Mouse (Mus musculus) liver, postnatal 0 days (tissue): Measurements from ENCODE around the gene Mef2d. TPM values are rescaled to one million over a fixed set of nuclear protein-coding genes. Genes with fewer than 3 reads are reported as not detected.
A peak's percentile ranks its signal among the peaks of the same experiment; 100 is the strongest.

Source experiments
- ATAC-seq: fragments of 200-750 bp; cut with Nextera tagmentation; 2 replicates; pipeline ENCODE4 v1.8.0; 2017; ENCODE audit warnings: mild to moderate bottlenecking, moderate library complexity
- DNase-seq: peaks from one replicate; pipeline ENCODE4 v3.0.0-alpha.2; 2016
- H3K27ac ChIP-seq: fragments of 300-500 bp; sonication (generic); 2 replicates; pipeline ENCODE4 v1.5.1; 2014; ENCODE audit warnings: antibody characterized with exemption, moderate library complexity, mild to moderate bottlenecking, low read depth
- H3K27me3 ChIP-seq: fragments of 300-500 bp; sonication (generic); 2 replicates; pipeline ENCODE4 v1.6.1; 2014; ENCODE audit warnings: low read length, control low read depth, mixed read lengths; ENCODE audit not compliant: insufficient read depth
- H3K36me3 ChIP-seq: fragments of 300-500 bp; sonication (generic); replicated peaks from 2 replicates; pipeline ENCODE4 v1.6.1; 2014; ENCODE audit warnings: mild to moderate bottlenecking, control low read depth, low read length, moderate library complexity, mixed read lengths; ENCODE audit not compliant: insufficient read depth
- H3K4me1 ChIP-seq: fragments of 300-500 bp; sonication (generic); 2 replicates; pipeline ENCODE4 v1.6.1; 2014; ENCODE audit warnings: antibody characterized with exemption, mild to moderate bottlenecking, control low read depth; ENCODE audit not compliant: insufficient read depth
- H3K4me2 ChIP-seq: fragments of 300-500 bp; sonication (generic); 2 replicates; pipeline ENCODE4 v1.6.1; 2014; ENCODE audit warnings: low read depth, mild to moderate bottlenecking, low read length, moderate library complexity, mixed read lengths
- H3K4me3 ChIP-seq: fragments of 300-500 bp; sonication (generic); 2 replicates; pipeline ENCODE4 v1.5.1; 2014; ENCODE audit warnings: low read depth, low read length
- H3K9ac ChIP-seq: fragments of 300-500 bp; sonication (generic); replicated peaks from 2 replicates; pipeline ENCODE4 v1.6.1; 2014; ENCODE audit warnings: mild to moderate bottlenecking, moderate library complexity
- H3K9me3 ChIP-seq: fragments of 300-500 bp; sonication (generic); 2 replicates; pipeline ENCODE4 v1.6.1; 2016; ENCODE audit warnings: mild to moderate bottlenecking, control low read depth, low read length, mixed read lengths
- CTCF ChIP-seq: sonication (generic); IDR thresholded peaks from 2 replicates; pipeline ENCODE4 v1.5.1; 2016; ENCODE audit warnings: antibody characterized with exemption, low read depth
- EP300 ChIP-seq: IDR thresholded peaks from 2 replicates; pipeline ENCODE4 v1.6.1; 2016; ENCODE audit warnings: antibody characterized with exemption, low read depth, mild to moderate bottlenecking
- WGBS: fragments of 180-500 bp; shearing (Covaris S2); extraction: QIAGEN DNeasy Blood & Tissue Kit; methylation state at CpG from one replicate; pipeline ENCODE4 v1.1.7; 2014; ENCODE audit not compliant: insufficient replicate concordance; 5-methylcytosine and 5-hydroxymethylcytosine counted together
- polyA plus RNA-seq: library from polyadenylated mRNA; unstranded; fragments of >200 nt; fragmentation: Nextera tagmentation; extraction: Ambion mirVana; gene quantifications from 2 replicates; pipeline ENCODE4 v1.2.1, GENCODE M21; 2015

The Mef2d gene
- polyA plus RNA-seq, 1 experiment from 2014 or later = 5.7 TPM

GRCm38 (mm10) chr3:88139243-88140177, 2.7 kb upstream of the Mef2d start:
- ATAC-seq (no peak), DNase-seq (no peak)
- no peaks in the 10 kb centered on the region for H3K9me3 ChIP-seq
- TF ChIP-seq CTCF = no peak
- no peak for TF ChIP-seq EP300
- peak overlapping the region; percentile 69 for H3K9ac ChIP-seq
- H3K4me2 ChIP-seq = peak overlapping the region; percentile 79
- peaks cover 49% of the 10 kb centered on the region for H3K4me1 ChIP-seq
- WGBS = 21% methylated on average over 25 of the region's 25 CpGs
- peak overlapping the region; percentile 97 for H3K27ac ChIP-seq
- no peaks in the 10 kb centered on the region for H3K27me3 ChIP-seq
- H3K36me3 ChIP-seq = no peaks in the 10 kb centered on the region
- peak overlapping the region; percentile 48 for H3K4me3 ChIP-seq

GRCm38 (mm10) chr3:88140178-88140902, 1.8 kb upstream of the Mef2d start:
- H3K9me3 ChIP-seq = no peaks in the 10 kb centered on the region
- no peak overlapping the region for H3K9ac ChIP-seq
- H3K27me3 ChIP-seq = no peaks in the 10 kb centered on the region
- WGBS = 26% methylated on average over 11 of the region's 11 CpGs
- H3K4me1 ChIP-seq = peaks cover 58% of the 10 kb centered on the region
- DNase-seq (no peak), ATAC-seq (no peak)
- TF ChIP-seq CTCF (no peak), EP300 (peak; percentile 10; the same call in 1 of the 2 replicates)
- peaks cover 4% of the 10 kb centered on the region for H3K36me3 ChIP-seq
- H3K4me2 ChIP-seq = peak overlapping the region; percentile 92
- H3K4me3 ChIP-seq = no peak overlapping the region
- H3K27ac ChIP-seq = peak overlapping the region; percentile 97

GRCm38 (mm10) chr3:88140903-88141430, 1.2 kb upstream of the Mef2d start:
- peaks cover 64% of the 10 kb centered on the region for H3K4me1 ChIP-seq
- peak overlapping the region; percentile 97 for H3K27ac ChIP-seq
- DNase-seq (no peak), ATAC-seq (no peak)
- no peaks in the 10 kb centered on the region for H3K9me3 ChIP-seq
- 29% methylated on average over 6 of the region's 6 CpGs for WGBS
- H3K27me3 ChIP-seq = no peaks in the 10 kb centered on the region
- 0 out of 2 replicates have a peak overlapping the region, but pooled peaks have one; percentile 44 for H3K9ac ChIP-seq
- peaks cover 5% of the 10 kb centered on the region for H3K36me3 ChIP-seq
- peak overlapping the region; percentile 92 for H3K4me2 ChIP-seq
- TF ChIP-seq CTCF (no peak), EP300 (no peak)
- 0 out of 2 replicates have a peak overlapping the region, but pooled peaks have one; percentile 80 for H3K4me3 ChIP-seq

GRCm38 (mm10) chr3:88141439-88141786, 759 bp upstream of the Mef2d start:
- H3K4me2 ChIP-seq = peak overlapping the region; percentile 92
- no peaks in the 10 kb centered on the region for H3K9me3 ChIP-seq
- 6% methylated on average over 9 of the region's 9 CpGs for WGBS
- ATAC-seq (no peak), DNase-seq (no peak)
- H3K9ac ChIP-seq = peak overlapping the region; percentile 44; the same call in 1 of the 2 replicates
- peaks cover 5% of the 10 kb centered on the region for H3K36me3 ChIP-seq
- no peak for TF ChIP-seq EP300
- no peak for TF ChIP-seq CTCF
- no peaks in the 10 kb centered on the region for H3K27me3 ChIP-seq
- peak overlapping the region; percentile 97 for H3K27ac ChIP-seq
- peaks cover 69% of the 10 kb centered on the region for H3K4me1 ChIP-seq
- peak overlapping the region; percentile 80 for H3K4me3 ChIP-seq

- H3K27me3 ChIP-seq = no peaks in the 10 kb centered on the region
- peak overlapping the region; percentile 91 for H3K9ac ChIP-seq
- peaks cover 5% of the 10 kb centered on the region for H3K36me3 ChIP-seq
- under 1% methylated on average over 44 of the region's 57 CpGs for WGBS
- peaks cover 73% of the 10 kb centered on the region for H3K4me1 ChIP-seq
- H3K4me3 ChIP-seq = peak overlapping the region; percentile 80
- DNase-seq = peak; percentile 72
- H3K4me2 ChIP-seq = peak overlapping the region; percentile 92
- no peak for TF ChIP-seq CTCF
- no peak for TF ChIP-seq EP300
- H3K27ac ChIP-seq = peak overlapping the region; percentile 97
- H3K9me3 ChIP-seq = no peaks in the 10 kb centered on the region
- peak; percentile 16 for ATAC-seq
Observed at GRCm38 (mm10) chr3:88142546-88142915, 359 bp downstream of the Mef2d start.
